Mouse (Mus musculus) ES-E14 (cell line): ENCODE data around the gene Lias.

Experiments used
- HCFC1 ChIP-seq: IDR thresholded peaks from 2 replicates; pipeline ENCODE4 v1.6.1; 2012; ENCODE audit warnings: low read length, inconsistent platforms, borderline replicate concordance; ENCODE audit not compliant: insufficient read depth
- ZNF384 ChIP-seq: IDR thresholded peaks from 2 replicates; pipeline ENCODE4 v1.6.1; 2012; ENCODE audit warnings: low read depth, low read length, inconsistent platforms

DNA sequence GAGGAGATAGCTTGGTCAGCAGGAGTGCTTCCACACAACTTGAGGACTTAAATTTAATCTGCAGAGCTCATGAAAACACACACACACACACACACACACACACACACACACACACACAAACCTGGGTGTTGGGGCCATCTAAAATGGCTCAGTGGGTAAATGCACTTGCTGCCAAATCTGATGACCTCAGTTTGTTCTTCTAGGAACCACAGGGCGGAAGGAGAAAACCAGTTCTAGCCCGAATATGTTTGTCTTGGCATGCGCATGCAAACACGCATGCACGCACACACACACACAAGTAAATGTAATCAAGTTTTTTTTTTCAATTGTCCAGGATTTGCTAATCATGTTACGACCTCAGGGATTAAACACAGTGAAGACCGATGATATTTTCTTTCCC lies 19.7 kb upstream of the Lias start:
- TF ChIP-seq HCFC1 (no peak), ZNF384 (no peak)
